Mouse (Mus musculus): ENCODE measurements around the gene Sema3c. TPM values are rescaled to one million over a fixed set of nuclear protein-coding genes. Genes with fewer than 3 reads are reported as not detected.

The Sema3c gene
- polyA plus RNA-seq, 1 experiment from 2014 or later = 4.4 TPM

DNA sequence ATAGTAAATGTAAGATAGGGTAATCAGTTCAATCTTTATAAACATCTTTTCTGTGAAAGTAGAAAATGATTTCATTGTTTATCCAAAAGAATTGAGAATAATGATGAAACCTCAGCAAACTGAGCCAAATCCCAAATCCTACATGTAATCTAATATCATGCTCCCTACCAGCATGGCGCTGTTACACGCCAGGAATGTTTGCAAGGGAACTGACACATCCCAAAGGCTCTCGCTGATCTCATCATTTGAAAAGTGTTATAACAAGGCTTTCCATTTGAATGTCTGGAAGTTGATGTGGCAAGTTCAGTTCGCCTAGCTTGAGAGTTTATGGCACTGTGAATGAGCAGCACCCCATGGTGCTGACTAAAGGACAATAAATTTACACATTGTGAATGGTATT lies 145.9 kb downstream of the Sema3c start:
- no peak overlapping the region for H3K9ac ChIP-seq (ENCODE audit: low read depth, low read length)
- ATAC-seq (replicated peaks; ENCODE audit: low FRiP score) (no peak), DNase-seq (ENCODE audit: low spot score) (no peak)
- H3K27me3 ChIP-seq (replicated peaks; ENCODE audit: control insufficient read depth, insufficient read depth, low read length) = no peaks in the 10 kb centered on the region
- H3K36me3 ChIP-seq (ENCODE audit: control insufficient read depth, insufficient read depth, low read length) = no peaks in the 10 kb centered on the region
- H3K4me2 ChIP-seq = no peak overlapping the region
- H3K4me3 ChIP-seq (ENCODE audit: low read depth, low read length) = no peak overlapping the region
- H3K4me1 ChIP-seq (replicated peaks; ENCODE audit: control insufficient read depth, insufficient read depth, low read length) = no peaks in the 10 kb centered on the region
- WGBS = 78% methylated on average over 4 of the region's 4 CpGs
- H3K27ac ChIP-seq (ENCODE audit: low read depth, low read length) = no peak overlapping the region
- H3K9me3 ChIP-seq (ENCODE audit: control insufficient read depth, low read length) = no peaks in the 10 kb centered on the region

DNA sequence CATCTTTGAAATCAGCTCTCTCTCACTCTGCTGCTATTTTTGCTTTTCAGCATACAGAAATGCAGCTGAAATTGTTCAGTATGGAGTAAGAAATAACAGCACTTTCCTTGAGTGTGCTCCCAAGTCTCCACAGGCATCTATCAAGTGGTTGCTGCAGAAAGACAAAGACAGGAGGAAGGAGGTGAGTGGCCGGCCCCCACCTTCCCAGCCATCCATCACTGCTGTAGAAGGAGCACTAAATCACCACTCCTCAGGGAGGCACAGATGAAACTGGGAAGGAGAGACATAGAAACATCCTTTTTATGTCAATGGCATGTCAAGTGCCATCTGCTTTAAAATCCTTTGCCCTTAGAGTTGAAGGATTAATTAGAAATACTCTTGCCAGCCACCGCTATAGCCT lies 149.9 kb downstream of the Sema3c start:
- Histone ChIP-seq H3K9ac (ENCODE audit: low read depth, low read length) (no peak overlapping the region), H3K36me3 (ENCODE audit: control insufficient read depth, insufficient read depth, low read length) (no peaks in the 10 kb centered on the region), H3K9me3 (ENCODE audit: control insufficient read depth, low read length) (no peaks in the 10 kb centered on the region), H3K4me1 (replicated peaks; ENCODE audit: control insufficient read depth, insufficient read depth, low read length) (no peaks in the 10 kb centered on the region), H3K4me3 (ENCODE audit: low read depth, low read length) (no peak overlapping the region), H3K27ac (ENCODE audit: low read depth, low read length) (no peak overlapping the region), H3K27me3 (replicated peaks; ENCODE audit: control insufficient read depth, insufficient read depth, low read length) (no peaks in the 10 kb centered on the region), H3K4me2 (no peak overlapping the region)
- DNase-seq (ENCODE audit: low spot score) (no peak), ATAC-seq (replicated peaks; ENCODE audit: low FRiP score) (no peak)
- WGBS = 41% methylated on average over 2 of the region's 2 CpGs

DNA sequence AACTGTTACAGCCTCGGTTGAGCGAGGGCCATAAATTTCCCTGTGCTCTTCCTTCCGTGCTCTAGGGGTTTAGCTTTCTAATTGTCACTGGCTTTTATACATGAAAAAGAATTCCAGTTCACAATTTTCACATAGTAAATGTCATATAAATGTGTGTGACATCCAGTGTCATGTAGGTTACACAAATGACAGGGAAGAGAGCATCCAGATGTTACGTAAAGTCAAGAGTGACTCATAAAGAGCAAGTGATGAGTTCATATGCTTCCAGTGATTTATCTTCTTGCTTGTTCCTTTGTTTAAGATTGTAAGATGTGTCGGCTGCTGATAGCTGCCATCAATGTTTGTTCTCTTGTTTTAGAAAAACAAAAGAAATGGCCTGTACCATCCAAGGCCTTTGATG lies 154.0 kb downstream of the Sema3c start:
- no peaks in the 10 kb centered on the region for H3K4me1 ChIP-seq (replicated peaks; ENCODE audit: control insufficient read depth, insufficient read depth, low read length)
- H3K27ac ChIP-seq (ENCODE audit: low read depth, low read length) = no peak overlapping the region
- H3K9me3 ChIP-seq (ENCODE audit: control insufficient read depth, low read length) = no peaks in the 10 kb centered on the region
- H3K36me3 ChIP-seq (ENCODE audit: control insufficient read depth, insufficient read depth, low read length) = no peaks in the 10 kb centered on the region
- no peak for DNase-seq (ENCODE audit: low spot score)
- no peak overlapping the region for H3K4me2 ChIP-seq
- H3K4me3 ChIP-seq (ENCODE audit: low read depth, low read length) = no peak overlapping the region
- 68% methylated on average over 5 of the region's 5 CpGs for WGBS
- ATAC-seq (replicated peaks; ENCODE audit: low FRiP score) = no peak
- H3K27me3 ChIP-seq (replicated peaks; ENCODE audit: control insufficient read depth, insufficient read depth, low read length) = no peaks in the 10 kb centered on the region
- H3K9ac ChIP-seq (ENCODE audit: low read depth, low read length) = no peak overlapping the region

DNA sequence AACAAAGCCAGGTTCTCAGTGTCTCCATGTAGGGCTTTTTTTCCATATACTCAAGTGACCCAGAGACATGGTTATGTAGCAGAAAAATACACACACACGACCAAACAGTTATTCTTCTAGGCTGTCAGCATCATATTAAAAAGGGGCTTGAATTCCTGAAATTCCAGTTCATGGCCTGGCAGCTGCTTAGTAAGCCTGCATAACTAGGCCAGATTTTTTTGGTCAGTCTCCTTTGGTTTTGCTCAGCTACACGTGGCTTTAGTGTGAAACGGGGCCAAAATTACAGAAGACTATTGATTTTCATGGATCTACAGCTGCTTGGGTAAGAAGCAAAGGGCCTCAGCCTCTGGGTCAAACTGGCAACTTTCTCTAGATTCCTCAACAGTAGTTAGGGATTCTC lies 165.7 kb downstream of the Sema3c start:
- H3K9ac ChIP-seq (ENCODE audit: low read depth, low read length) = no peak overlapping the region
- H3K9me3 ChIP-seq (ENCODE audit: control insufficient read depth, low read length) = no peaks in the 10 kb centered on the region
- no peaks in the 10 kb centered on the region for H3K4me1 ChIP-seq (replicated peaks; ENCODE audit: control insufficient read depth, insufficient read depth, low read length)
- no peaks in the 10 kb centered on the region for H3K36me3 ChIP-seq (ENCODE audit: control insufficient read depth, insufficient read depth, low read length)
- ATAC-seq (replicated peaks; ENCODE audit: low FRiP score) (no peak), DNase-seq (ENCODE audit: low spot score) (no peak)
- no peak overlapping the region for H3K27ac ChIP-seq (ENCODE audit: low read depth, low read length)
- H3K4me2 ChIP-seq = no peak overlapping the region
- H3K27me3 ChIP-seq (replicated peaks; ENCODE audit: control insufficient read depth, insufficient read depth, low read length) = no peaks in the 10 kb centered on the region
- WGBS = 63% methylated on average over 3 of the region's 3 CpGs
- H3K4me3 ChIP-seq (ENCODE audit: low read depth, low read length) = no peak overlapping the region

DNA sequence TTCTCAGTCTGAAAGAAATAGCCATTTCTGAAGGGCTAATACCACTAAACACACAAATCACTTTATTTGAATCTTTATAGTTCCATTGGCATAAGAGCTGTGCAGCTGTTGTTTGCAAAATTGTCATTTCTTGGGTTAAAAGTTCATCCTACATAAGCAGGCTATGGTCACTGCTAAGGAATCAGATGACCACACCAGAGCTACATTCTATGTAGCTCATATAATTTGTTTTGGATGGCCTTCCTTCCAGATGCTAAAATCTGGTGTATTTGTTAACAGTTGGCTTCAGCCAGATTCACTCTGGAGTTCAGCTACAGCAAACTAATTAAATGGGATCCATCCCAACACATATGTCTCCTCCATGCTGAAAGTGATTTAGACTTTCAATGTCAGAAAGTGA lies 172.4 kb downstream of the Sema3c start:
- H3K27me3 ChIP-seq (replicated peaks; ENCODE audit: control insufficient read depth, insufficient read depth, low read length) = no peaks in the 10 kb centered on the region
- H3K4me1 ChIP-seq (replicated peaks; ENCODE audit: control insufficient read depth, insufficient read depth, low read length) = no peaks in the 10 kb centered on the region
- ATAC-seq (replicated peaks; ENCODE audit: low FRiP score) = no peak
- H3K9ac ChIP-seq (ENCODE audit: low read depth, low read length) = no peak overlapping the region
- no peak for DNase-seq (ENCODE audit: low spot score)
- H3K36me3 ChIP-seq (ENCODE audit: control insufficient read depth, insufficient read depth, low read length) = no peaks in the 10 kb centered on the region
- no peaks in the 10 kb centered on the region for H3K9me3 ChIP-seq (ENCODE audit: control insufficient read depth, low read length)
- no peak overlapping the region for H3K4me3 ChIP-seq (ENCODE audit: low read depth, low read length)
- no peak overlapping the region for H3K4me2 ChIP-seq
- no peak overlapping the region for H3K27ac ChIP-seq (ENCODE audit: low read depth, low read length)

DNA sequence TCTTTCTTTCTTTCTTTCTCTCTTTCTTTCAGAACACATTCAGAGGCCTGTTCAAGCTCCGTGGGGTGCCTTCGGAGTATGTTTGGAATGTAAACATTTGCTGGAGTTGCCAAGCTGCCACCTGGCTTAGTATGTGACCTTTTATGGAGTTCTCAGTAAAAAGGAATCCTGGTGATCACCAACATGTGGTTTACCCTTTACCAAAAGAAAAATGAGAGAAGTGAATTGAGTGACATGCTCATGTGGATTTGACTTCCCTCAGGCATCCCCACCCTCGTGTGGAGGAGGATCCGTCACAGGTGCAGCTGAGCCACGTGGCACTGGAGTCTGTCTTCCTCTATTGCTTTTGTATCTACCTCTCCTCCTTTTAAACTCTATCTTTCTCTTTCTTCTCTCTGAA lies 173.1 kb downstream of the Sema3c start:
- ATAC-seq (replicated peaks; ENCODE audit: low FRiP score) = no peak
- H3K4me3 ChIP-seq (ENCODE audit: low read depth, low read length) = no peak overlapping the region
- WGBS = 45% methylated on average over 5 of the region's 5 CpGs
- no peak overlapping the region for H3K9ac ChIP-seq (ENCODE audit: low read depth, low read length)
- H3K9me3 ChIP-seq (ENCODE audit: control insufficient read depth, low read length) = no peaks in the 10 kb centered on the region
- no peak overlapping the region for H3K4me2 ChIP-seq
- no peak for DNase-seq (ENCODE audit: low spot score)
- no peaks in the 10 kb centered on the region for H3K36me3 ChIP-seq (ENCODE audit: control insufficient read depth, insufficient read depth, low read length)
- no peak overlapping the region for H3K27ac ChIP-seq (ENCODE audit: low read depth, low read length)
- H3K27me3 ChIP-seq (replicated peaks; ENCODE audit: control insufficient read depth, insufficient read depth, low read length) = no peaks in the 10 kb centered on the region
- no peaks in the 10 kb centered on the region for H3K4me1 ChIP-seq (replicated peaks; ENCODE audit: control insufficient read depth, insufficient read depth, low read length)

DNA sequence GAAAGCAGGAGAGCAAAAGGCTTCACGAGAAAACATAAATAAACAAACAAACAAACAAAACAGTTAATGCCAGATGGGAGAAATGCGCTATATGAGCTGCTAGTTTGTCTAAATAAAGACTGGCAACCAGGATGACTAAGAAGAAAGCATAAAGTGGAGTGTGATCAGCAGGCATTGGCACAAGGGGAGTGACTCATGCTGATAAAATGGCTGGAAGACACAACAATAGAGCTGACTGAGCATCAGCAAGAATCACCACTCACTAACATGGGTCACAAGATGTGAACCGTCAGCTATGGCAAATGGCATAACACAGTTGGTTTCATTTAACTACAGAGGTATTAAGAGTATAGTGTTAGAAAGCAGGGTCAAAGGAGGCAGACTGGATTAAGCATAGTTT lies 174.2 kb downstream of the Sema3c start:
- no peak for ATAC-seq (replicated peaks; ENCODE audit: low FRiP score)
- no peak overlapping the region for H3K4me3 ChIP-seq (ENCODE audit: low read depth, low read length)
- no peak overlapping the region for H3K27ac ChIP-seq (ENCODE audit: low read depth, low read length)
- no peaks in the 10 kb centered on the region for H3K36me3 ChIP-seq (ENCODE audit: control insufficient read depth, insufficient read depth, low read length)
- no peak for DNase-seq (ENCODE audit: low spot score)
- no peaks in the 10 kb centered on the region for H3K27me3 ChIP-seq (replicated peaks; ENCODE audit: control insufficient read depth, insufficient read depth, low read length)
- H3K4me2 ChIP-seq = no peak overlapping the region
- H3K9me3 ChIP-seq (ENCODE audit: control insufficient read depth, low read length) = no peaks in the 10 kb centered on the region
- WGBS = 69% methylated on average over 3 of the region's 3 CpGs
- no peak overlapping the region for H3K9ac ChIP-seq (ENCODE audit: low read depth, low read length)
- H3K4me1 ChIP-seq (replicated peaks; ENCODE audit: control insufficient read depth, insufficient read depth, low read length) = no peaks in the 10 kb centered on the region

DNA sequence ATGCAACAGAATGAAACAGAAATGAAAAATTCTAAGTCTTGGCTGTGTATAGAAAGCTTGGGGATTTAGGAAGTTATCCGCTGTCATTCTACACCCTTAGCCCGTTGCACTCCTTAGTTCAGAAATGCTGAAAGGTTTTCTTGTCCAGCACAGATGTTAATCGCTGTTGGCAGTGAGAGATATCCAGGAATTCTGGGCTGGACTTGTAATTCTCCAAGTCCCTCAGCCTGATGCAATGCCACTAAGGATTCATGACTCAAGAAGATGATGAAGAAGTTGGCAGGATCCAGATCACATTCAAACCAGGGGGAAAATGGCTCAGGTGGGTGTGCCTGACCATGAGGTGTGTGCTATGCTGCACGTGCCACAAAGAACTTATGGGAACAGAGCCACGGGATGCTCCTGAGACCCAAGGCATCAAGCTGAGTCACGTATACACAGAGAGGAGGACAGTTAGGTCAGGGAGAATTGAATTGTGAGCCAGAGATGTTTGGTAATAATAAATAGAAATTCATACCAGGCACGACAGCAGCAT lies 179.5 kb downstream of the Sema3c start:
- H3K27ac ChIP-seq (ENCODE audit: low read depth, low read length) = no peak overlapping the region
- DNase-seq (ENCODE audit: low spot score) (no peak), ATAC-seq (replicated peaks; ENCODE audit: low FRiP score) (no peak)
- WGBS = 79% methylated on average over 7 of the region's 7 CpGs
- H3K4me3 ChIP-seq (ENCODE audit: low read depth, low read length) = no peak overlapping the region
- H3K9ac ChIP-seq (ENCODE audit: low read depth, low read length) = no peak overlapping the region
- no peaks in the 10 kb centered on the region for H3K9me3 ChIP-seq (ENCODE audit: control insufficient read depth, low read length)
- H3K4me2 ChIP-seq = no peak overlapping the region
- no peaks in the 10 kb centered on the region for H3K36me3 ChIP-seq (ENCODE audit: control insufficient read depth, insufficient read depth, low read length)
- H3K4me1 ChIP-seq (replicated peaks; ENCODE audit: control insufficient read depth, insufficient read depth, low read length) = no peaks in the 10 kb centered on the region
- H3K27me3 ChIP-seq (replicated peaks; ENCODE audit: control insufficient read depth, insufficient read depth, low read length) = no peaks in the 10 kb centered on the region

DNA sequence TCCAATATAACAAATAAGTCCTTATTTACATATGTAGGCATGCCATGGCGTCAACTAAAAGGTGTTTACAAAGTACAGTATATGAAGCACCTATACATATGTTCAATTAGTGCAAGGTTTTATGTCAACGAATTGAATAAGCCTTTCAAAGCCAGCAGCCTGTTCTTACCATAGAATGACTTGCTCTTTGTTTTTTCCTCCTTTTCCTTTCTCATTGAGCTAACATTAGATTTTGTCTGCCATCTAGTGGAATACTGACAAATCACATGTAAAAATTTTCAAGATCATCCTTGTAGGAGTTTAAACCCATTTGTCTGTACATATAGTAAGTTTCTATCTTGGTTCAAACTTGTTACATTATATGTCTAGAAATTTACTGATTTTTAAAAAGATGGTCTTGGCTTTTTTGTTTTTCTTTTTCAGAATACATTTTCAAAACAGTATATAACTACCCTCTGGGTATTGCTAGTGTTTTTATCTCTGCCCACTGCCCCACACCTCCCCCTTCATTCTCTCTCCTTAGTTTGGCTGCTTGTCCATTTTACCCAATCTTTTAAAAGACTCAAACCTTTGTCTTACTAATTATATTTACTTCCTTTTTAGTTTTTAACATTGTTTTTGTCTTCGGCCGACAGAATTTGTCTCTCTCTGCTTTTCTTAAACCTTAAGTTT lies 192.1 kb downstream of the Sema3c start:
- no peak for DNase-seq (ENCODE audit: low spot score)
- Histone ChIP-seq H3K9ac (ENCODE audit: low read depth, low read length) (no peak overlapping the region), H3K4me2 (no peak overlapping the region), H3K9me3 (ENCODE audit: control insufficient read depth, low read length) (no peaks in the 10 kb centered on the region), H3K4me1 (replicated peaks; ENCODE audit: control insufficient read depth, insufficient read depth, low read length) (no peaks in the 10 kb centered on the region), H3K27me3 (replicated peaks; ENCODE audit: control insufficient read depth, insufficient read depth, low read length) (no peaks in the 10 kb centered on the region), H3K36me3 (ENCODE audit: control insufficient read depth, insufficient read depth, low read length) (no peaks in the 10 kb centered on the region), H3K4me3 (ENCODE audit: low read depth, low read length) (no peak overlapping the region), H3K27ac (ENCODE audit: low read depth, low read length) (no peak overlapping the region)
- 67% methylated on average over 4 of the region's 4 CpGs for WGBS
- ATAC-seq (replicated peaks; ENCODE audit: low FRiP score) = no peak

All from liver, embryonic 11.5 days (tissue).